Mouse (Mus musculus) lung, adult 2 months (tissue): ENCODE data around the gene Usp29.

ENCODE experiments used
- CTCF ChIP-seq: fragments of 200-500 bp; IDR thresholded peaks from 2 replicates; pipeline ENCODE4 v1.5.1; 2011; ENCODE audit warnings: mild to moderate bottlenecking, low read length, control low read depth; ENCODE audit not compliant: insufficient read depth
- POLR2A ChIP-seq: fragments of 200-500 bp; IDR thresholded peaks from 2 replicates; pipeline ENCODE4 v1.6.1; 2011; ENCODE audit warnings: low read depth, mild to moderate bottlenecking, control low read depth, low read length, borderline replicate concordance; ENCODE audit errors: extremely low read depth

- TF ChIP-seq CTCF (no peak), POLR2A (no peak)
Observed at GRCm38 (mm10) chr7:6866351-6866750, 136.0 kb downstream of the Usp29 start.
